Mouse (Mus musculus): ENCODE measurements around the gene Fbxw11.
A peak's percentile ranks its signal among the peaks of the same experiment; 100 is the strongest.
"Not testable (repeated sequence)": the region's sequence is repeated elsewhere in the genome, so short reads cannot be mapped to it uniquely, and the experiment has no call there.

Gene Fbxw11

GRCm38 (mm10) chr11:32671480-32671879 lies 29.0 kb downstream of the Fbxw11 start:
- no peak for DNase-seq (ENCODE audit: low spot score in 2 of 2)

- DNase-seq (ENCODE audit: low spot score in 2 of 2), result no peak
These were observed 34.3 kb downstream of the Fbxw11 start for GRCm38 (mm10) chr11:32676777-32677176.

- DNase-seq (ENCODE audit: low spot score in 2 of 2), result no peak
These were observed 35.3 kb downstream of the Fbxw11 start for GRCm38 (mm10) chr11:32677811-32678210.

- not testable (repeated sequence) for DNase-seq (ENCODE audit: low spot score in 2 of 2)
These were observed 36.6 kb downstream of the Fbxw11 start for GRCm38 (mm10) chr11:32679091-32679490.

GRCm38 (mm10) chr11:32680014-32680413 lies 37.5 kb downstream of the Fbxw11 start:
- DNase-seq (ENCODE audit: low spot score in 2 of 2), result no peak

GRCm38 (mm10) chr11:32681192-32681795 lies 38.8 kb downstream of the Fbxw11 start:
- no peak for DNase-seq (ENCODE audit: low spot score in 2 of 2)

- no peak for DNase-seq (ENCODE audit: low spot score in 2 of 2)
These were observed 40.0 kb downstream of the Fbxw11 start for GRCm38 (mm10) chr11:32682335-32683102.

GRCm38 (mm10) chr11:32684690-32685254 lies 42.2 kb downstream of the Fbxw11 start:
- DNase-seq (ENCODE audit: low spot score in 2 of 2), result no peak

GRCm38 (mm10) chr11:32688245-32688855 lies 45.8 kb downstream of the Fbxw11 start:
- no peak for DNase-seq (ENCODE audit: low spot score in 2 of 2)

- no peak for DNase-seq (ENCODE audit: low spot score in 2 of 2)
These were observed 47.0 kb downstream of the Fbxw11 start for GRCm38 (mm10) chr11:32689510-32689909.

GRCm38 (mm10) chr11:32692834-32693233 lies 50.3 kb downstream of the Fbxw11 start:
- DNase-seq (ENCODE audit: low spot score in 2 of 2), result no peak

GRCm38 (mm10) chr11:32693431-32694141 lies 51.1 kb downstream of the Fbxw11 start:
- peak in 1 of 2 experiments; percentile 21 for DNase-seq (ENCODE audit: low spot score in 2 of 2)

- DNase-seq (ENCODE audit: low spot score in 2 of 2), result not testable (repeated sequence)
These were observed 51.9 kb downstream of the Fbxw11 start for GRCm38 (mm10) chr11:32694322-32695003.

GRCm38 (mm10) chr11:32696446-32697090 lies 54.0 kb downstream of the Fbxw11 start:
- DNase-seq (ENCODE audit: low spot score in 2 of 2), result no peak

- no peak for DNase-seq (ENCODE audit: low spot score in 2 of 2)
These were observed 55.2 kb downstream of the Fbxw11 start for GRCm38 (mm10) chr11:32697695-32698094.

GRCm38 (mm10) chr11:32699913-32700493 lies 57.5 kb downstream of the Fbxw11 start:
- no peak for DNase-seq (ENCODE audit: low spot score in 2 of 2)

GRCm38 (mm10) chr11:32701566-32701965 lies 59.0 kb downstream of the Fbxw11 start:
- DNase-seq (ENCODE audit: low spot score in 2 of 2), result no peak

GRCm38 (mm10) chr11:32704241-32704890 lies 61.8 kb downstream of the Fbxw11 start:
- DNase-seq (ENCODE audit: low spot score in 2 of 2), result no peak

- no peak for DNase-seq (ENCODE audit: low spot score in 2 of 2)
These were observed 64.0 kb downstream of the Fbxw11 start for GRCm38 (mm10) chr11:32706406-32706993.
